Mouse (Mus musculus) erythroblast, embryonic 14.5 days (primary cell): ENCODE measurements around the gene Gal3st4.

Experiments used
- GATA1 ChIP-seq: IDR thresholded peaks from 2 replicates; pipeline ENCODE4 v1.6.1; 2012; ENCODE audit warnings: low read length, inconsistent platforms, mixed read lengths
- TAL1 ChIP-seq: IDR thresholded peaks from 3 replicates; pipeline ENCODE4 v1.6.1; 2012; ENCODE audit warnings: low read length, inconsistent platforms, mixed read lengths

GRCm38 (mm10) chr5:138227367-138227766 lies 45.3 kb downstream of the Gal3st4 start:
- no peak for TF ChIP-seq GATA1
- TF ChIP-seq TAL1, result no peak
